Mouse (Mus musculus) embryonic fibroblast, embryonic 13.5 days (primary cell): ENCODE measurements around the gene Slc9a3r1. TPM values are rescaled to one million over a fixed set of nuclear protein-coding genes. Genes with fewer than 3 reads are reported as not detected.

Experiments
- H3K27ac ChIP-seq: 2 replicates; pipeline ENCODE4 v1.5.1; 2012; ENCODE audit warnings: low read length, control low read depth, inconsistent platforms; ENCODE audit not compliant: insufficient read depth
- H3K4me1 ChIP-seq: 2 replicates; pipeline ENCODE4 v1.6.1; 2011; ENCODE audit warnings: low read length; ENCODE audit not compliant: control insufficient read depth, insufficient read depth
- H3K4me3 ChIP-seq: 2 replicates; pipeline ENCODE4 v1.5.1; 2011; ENCODE audit warnings: mild to moderate bottlenecking, control low read depth, low read length; ENCODE audit not compliant: insufficient read depth
- CTCF ChIP-seq: IDR thresholded peaks from 2 replicates; pipeline ENCODE4 v1.5.1; 2011; ENCODE audit warnings: mild to moderate bottlenecking, control low read depth, low read length, moderate library complexity, borderline replicate concordance; ENCODE audit not compliant: insufficient read depth
- POLR2A ChIP-seq: IDR thresholded peaks from 2 replicates; pipeline ENCODE4 v1.6.1; 2011; ENCODE audit warnings: low read depth, mild to moderate bottlenecking, control low read depth, low read length, moderate library complexity
- polyA plus RNA-seq: library from polyadenylated mRNA; stranded (reverse); fragments of >200 nt; gene quantifications from 2 replicates; pipeline ENCODE4 v1.2.4, GENCODE M21; 2011; ENCODE audit warnings: low read depth; ENCODE audit not compliant: missing spikeins, insufficient read length

Gene Slc9a3r1
- polyA plus RNA-seq, 1 experiment: 22.3 TPM

DNA sequence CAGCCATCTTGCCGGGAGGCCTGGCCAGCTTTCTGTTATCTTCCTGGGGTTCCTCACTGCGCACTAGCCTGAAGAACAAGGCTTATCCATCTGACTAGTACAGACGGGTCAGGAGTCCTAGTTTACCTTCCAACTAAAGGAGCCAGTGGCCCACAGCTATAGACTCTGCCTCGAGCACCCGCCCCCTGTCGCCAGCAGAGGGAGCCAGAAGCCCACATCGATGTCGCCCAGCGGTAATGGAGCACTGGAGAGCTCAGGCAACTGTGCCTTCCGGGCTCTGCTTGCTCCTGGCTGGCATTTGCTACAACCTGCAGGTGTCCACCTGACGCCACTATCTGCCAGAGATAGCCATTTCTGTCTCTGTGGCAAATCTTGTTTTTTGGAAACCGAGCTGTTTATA is 39.2 kb downstream of the Slc9a3r1 start:
- Histone ChIP-seq H3K4me1 (no peaks in the 10 kb centered on the region), H3K4me3 (no peak overlapping the region), H3K27ac (no peak overlapping the region)
- TF ChIP-seq POLR2A (no peak), CTCF (peak; percentile 88)

DNA sequence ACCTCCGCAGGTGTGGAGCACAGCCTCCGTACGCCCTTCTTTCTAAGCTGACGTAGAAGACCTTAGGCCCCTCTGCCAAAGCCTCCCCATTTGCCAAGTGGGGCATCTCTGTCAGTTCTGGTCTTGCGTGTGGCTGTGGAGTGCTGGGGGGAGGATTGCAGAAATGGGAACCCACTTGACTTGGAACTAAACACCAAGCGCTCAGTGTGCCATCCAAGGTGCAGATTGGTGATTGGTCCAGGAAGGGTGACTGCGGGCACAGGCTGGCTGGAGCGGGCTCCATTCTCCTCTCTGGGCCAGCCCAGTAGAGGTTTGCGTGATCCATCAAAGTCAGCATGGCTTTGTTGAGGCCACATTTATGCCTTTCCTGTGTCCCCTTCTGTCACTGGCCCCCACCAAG is 39.6 kb downstream of the Slc9a3r1 start:
- no peak for TF ChIP-seq CTCF
- no peak for TF ChIP-seq POLR2A
- H3K4me1 ChIP-seq: no peaks in the 10 kb centered on the region
- no peak overlapping the region for H3K27ac ChIP-seq
- no peak overlapping the region for H3K4me3 ChIP-seq

GRCm38 (mm10) chr11:115208126-115208525 is 45.0 kb downstream of the Slc9a3r1 start:
- TF ChIP-seq CTCF: no peak
- TF ChIP-seq POLR2A: no peak
- Histone ChIP-seq H3K27ac (no peak overlapping the region), H3K4me1 (no peaks in the 10 kb centered on the region), H3K4me3 (no peak overlapping the region)

GRCm38 (mm10) chr11:115208776-115209732 is 45.9 kb downstream of the Slc9a3r1 start:
- TF ChIP-seq POLR2A: no peak
- no peak for TF ChIP-seq CTCF
- H3K4me3 ChIP-seq: no peak overlapping the region
- no peak overlapping the region for H3K27ac ChIP-seq

DNA sequence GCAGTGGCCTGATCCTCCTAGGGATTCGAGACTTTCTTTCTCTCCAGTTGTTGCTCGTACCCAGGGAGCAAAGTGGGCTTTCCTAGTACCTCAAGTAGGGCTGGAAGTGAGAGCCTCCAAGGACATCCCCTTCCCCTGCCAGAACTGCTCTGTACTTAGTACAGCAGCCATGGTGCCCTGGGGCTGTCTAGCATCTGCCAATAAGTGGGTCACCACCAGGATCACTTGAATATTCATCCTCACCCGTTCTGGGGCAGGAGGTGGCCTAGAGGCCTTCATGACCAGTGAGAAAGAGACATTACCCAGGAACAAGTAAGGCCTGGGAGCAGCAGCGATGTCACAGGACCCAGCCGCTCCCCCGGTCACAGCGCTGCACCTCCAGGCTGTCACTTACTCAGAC is 46.8 kb downstream of the Slc9a3r1 start:
- H3K4me3 ChIP-seq: no peak overlapping the region
- TF ChIP-seq POLR2A (no peak), CTCF (no peak)
- H3K4me1 ChIP-seq: no peaks in the 10 kb centered on the region
- no peak overlapping the region for H3K27ac ChIP-seq

More at GRCm38 (mm10) chr11:115208776-115209732, 45.9 kb downstream of the Slc9a3r1 start:
- no peaks in the 10 kb centered on the region for H3K4me1 ChIP-seq

GRCm38 (mm10) chr11:115212116-115212515 is 49.0 kb downstream of the Slc9a3r1 start:
- Histone ChIP-seq H3K4me3 (no peak overlapping the region), H3K27ac (no peak overlapping the region), H3K4me1 (no peaks in the 10 kb centered on the region)
- TF ChIP-seq CTCF: no peak
- TF ChIP-seq POLR2A: no peak

GRCm38 (mm10) chr11:115215123-115215522 is 52.0 kb downstream of the Slc9a3r1 start:
- Histone ChIP-seq H3K4me1 (no peaks in the 10 kb centered on the region), H3K4me3 (no peak overlapping the region), H3K27ac (no peak overlapping the region)
- TF ChIP-seq CTCF (no peak), POLR2A (no peak)

- TF ChIP-seq POLR2A (no peak), CTCF (no peak)
- H3K4me3 ChIP-seq: no peak overlapping the region
- no peaks in the 10 kb centered on the region for H3K4me1 ChIP-seq
- no peak overlapping the region for H3K27ac ChIP-seq
These were observed 54.6 kb downstream of the Slc9a3r1 start for GRCm38 (mm10) chr11:115217439-115218410.

GRCm38 (mm10) chr11:115219263-115219662 is 56.1 kb downstream of the Slc9a3r1 start:
- TF ChIP-seq POLR2A: no peak
- no peak for TF ChIP-seq CTCF
- H3K4me1 ChIP-seq: no peaks in the 10 kb centered on the region
- H3K27ac ChIP-seq: no peak overlapping the region
- H3K4me3 ChIP-seq: no peak overlapping the region
